ENCODE assay signal across 7 mouse cellular contexts in genomic region chr9:64021853-64022561, GRCm38 (mm10). TPM values are rescaled to one million over a fixed set of nuclear protein-coding genes. Genes with fewer than 3 reads are reported as not detected.
DNase-seq lines count a peak whose midpoint lies in the region; ATAC-seq lines count a peak whose summit lies in the region.

Gene Smad6 (minus strand): TSS chr9:64022059.

- H3K4me1 ChIP-seq in intestine, embryonic 16.5 days (ENCODE audit: control insufficient read depth, insufficient read depth, low read length), result peaks cover 31% of the 10 kb centered on the region
- peaks cover 80% of the 10 kb centered on the region for H3K4me1 ChIP-seq in midbrain, embryonic 10.5 days

- H3K4me2 ChIP-seq in intestine, embryonic 16.5 days (ENCODE audit: low read depth, low read length), result peak within 1 kb of the TSS; percentile 83

- under 1% methylated on average over 59 of the region's 60 CpGs for WGBS in intestine, embryonic 16.5 days
- under 1% methylated on average over 60 of the region's 60 CpGs for WGBS in midbrain, embryonic 10.5 days

- peak; percentile 65 for ATAC-seq in intestine, embryonic 16.5 days

- peak within 1 kb of the TSS; percentile 99 for H3K9ac ChIP-seq in intestine, embryonic 16.5 days (ENCODE audit: low read depth, low read length)

- H3K9me3 ChIP-seq in intestine, embryonic 16.5 days (ENCODE audit: control insufficient read depth, low read length), result no peaks in the 10 kb centered on the region
- H3K9me3 ChIP-seq in midbrain, embryonic 10.5 days (replicated peaks), result no peaks in the 10 kb centered on the region

- H3K27me3 ChIP-seq in intestine, embryonic 16.5 days (replicated peaks; ENCODE audit: control insufficient read depth, insufficient read depth, low read length), result no peaks in the 10 kb centered on the region
- H3K27me3 ChIP-seq in midbrain, embryonic 10.5 days (ENCODE audit: low read depth, poor library complexity, severe bottlenecking), result peaks cover 36% of the 10 kb centered on the region

- no peaks in the 10 kb centered on the region for H3K36me3 ChIP-seq in intestine, embryonic 16.5 days (ENCODE audit: control insufficient read depth, insufficient read depth, low read length)
- H3K36me3 ChIP-seq in midbrain, embryonic 10.5 days, result no peaks in the 10 kb centered on the region

- H3K4me3 ChIP-seq in intestine, embryonic 16.5 days (ENCODE audit: low read length), result peak within 1 kb of the TSS; percentile 95
- H3K4me3 ChIP-seq in midbrain, embryonic 10.5 days, result peak within 1 kb of the TSS; percentile 88

- intact Hi-C loops in left cerebral cortex, postnatal 36 days (cut with DNase I), result loop anchor here (2.0 to 5.0 kb wide), 2 partner anchors 65 kb away; no protein-coding TSS in a partner anchor

- H3K27ac ChIP-seq in intestine, embryonic 16.5 days (ENCODE audit: low read length), result peak within 1 kb of the TSS; percentile 96
- peak within 1 kb of the TSS; percentile 95 for H3K27ac ChIP-seq in midbrain, embryonic 10.5 days (replicated peaks)

- DNase-seq in adrenal gland, adult (ENCODE audit: inconsistent age in 2 of 2, low spot score in 1 of 2), result peak; percentile 94 to 97
- peak; percentile 98 for DNase-seq in embryo, embryonic 11 days
- peak; percentile 69 to 86 for DNase-seq in gastrocnemius, postnatal 4 days (ENCODE audit: low spot score in 2 of 2)
- peak; percentile 35 to 62 for DNase-seq in left cerebral cortex, postnatal 36 days (ENCODE audit: low spot score in 2 of 2)
- DNase-seq in midbrain, embryonic 10.5 days (ENCODE audit: low spot score), result peak; percentile 96
- DNase-seq in skeletal muscle tissue, adult 2 months (ENCODE audit: low read depth, low spot score), result peak; percentile 92

RNA-seq across cellular contexts. Expression of gene Smad6, which starts in this region (rescaled TPM):
- total RNA-seq in gastrocnemius, postnatal 4 days (2021), result 1 to 10 TPM; 5.6 to 7.2 TPM
- 3.9 and 8.1 TPM in 2 replicates for polyA plus RNA-seq in intestine, embryonic 16.5 days (2015; fragmentation: Nextera tagmentation; extraction: Ambion mirVana)
- total RNA-seq in left cerebral cortex, postnatal 36 days (2021), result 1 to 10 TPM; 1.7 to 3.6 TPM
- 3.8 and 4.4 TPM in 2 replicates for polyA plus RNA-seq in midbrain, embryonic 10.5 days (2016; fragmentation: Nextera tagmentation; extraction: Ambion mirVana)

Comparison
In these comparisons a context has a peak if more than half of its experiments do, and no peak if none do; other contexts are left out.
1. Peak in every context shown above with its lines: DNase-seq, ATAC-seq, H3K4me3 ChIP-seq and H3K27ac ChIP-seq.